Mouse (Mus musculus): ENCODE results near the gene Hyou1. TPM values are rescaled to one million over a fixed set of nuclear protein-coding genes. Genes with fewer than 3 reads are reported as not detected.
A peak's percentile ranks its signal among the peaks of the same experiment; 100 is the strongest.
"Not testable (repeated sequence)": the region's sequence is repeated elsewhere in the genome, so short reads cannot be mapped to it uniquely, and the experiment has no call there.

Gene Hyou1
- polyA plus RNA-seq, 1 experiment from 2014 or later = 42.0 TPM

DNA sequence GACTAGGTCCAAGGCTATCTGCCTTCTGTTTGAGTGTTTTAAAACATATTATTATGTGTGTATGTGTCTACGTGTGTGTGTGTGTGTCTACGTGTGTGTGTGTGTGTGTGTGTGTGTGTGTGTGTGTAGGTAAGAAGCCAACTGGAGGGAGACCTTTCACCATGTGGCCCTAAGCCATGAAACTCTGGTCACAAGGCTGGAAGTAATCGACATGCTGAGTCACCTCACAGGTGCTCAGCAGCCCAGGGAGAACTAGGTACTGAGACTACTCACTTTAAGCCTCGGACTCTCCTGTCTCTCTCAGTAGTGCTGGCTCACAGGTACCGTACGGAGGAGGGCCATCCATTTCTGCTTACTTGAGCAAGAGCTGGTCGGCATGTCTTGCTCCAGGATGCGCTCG is 32.1 kb upstream of the Hyou1 start:
- Histone ChIP-seq H3K4me1 (replicated peaks; ENCODE audit: control insufficient read depth, insufficient read depth, low read length) (peaks cover 16% of the 10 kb centered on the region), H3K4me2 (ENCODE audit: low read depth, low read length) (no peak overlapping the region), H3K27ac (ENCODE audit: low read length) (no peak overlapping the region), H3K27me3 (ENCODE audit: control insufficient read depth, insufficient read depth, low read depth, low read length) (no peaks in the 10 kb centered on the region), H3K4me3 (ENCODE audit: low read length) (no peak overlapping the region), H3K9ac (ENCODE audit: low read length) (no peak overlapping the region), H3K36me3 (ENCODE audit: control insufficient read depth, insufficient read depth, low read length) (peaks cover 40% of the 10 kb centered on the region), H3K9me3 (ENCODE audit: control insufficient read depth, low read length) (no peaks in the 10 kb centered on the region)
- 96% methylated on average over 9 of the region's 9 CpGs for WGBS
- no peak for ATAC-seq (ENCODE audit: low read depth)

DNA sequence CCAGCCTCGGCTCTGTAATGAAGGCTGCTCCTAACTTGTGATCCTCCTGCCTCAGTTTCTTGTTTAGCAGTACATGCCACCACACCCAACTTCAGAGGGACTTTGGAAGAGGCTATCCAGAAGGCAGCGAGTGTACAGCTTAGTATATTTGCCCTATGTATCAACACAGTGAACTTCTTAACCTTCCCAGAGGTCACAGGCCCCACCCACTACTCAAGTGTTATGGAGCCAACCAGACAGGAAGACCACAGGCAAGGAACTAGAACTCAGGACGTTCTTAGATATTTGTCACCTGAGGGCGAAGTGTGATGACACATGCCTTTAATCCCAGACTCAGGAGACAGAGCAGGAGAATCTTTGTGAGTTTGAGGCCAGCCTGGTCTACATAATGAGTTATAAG is 31.7 kb upstream of the Hyou1 start:
- no peaks in the 10 kb centered on the region for H3K27me3 ChIP-seq (ENCODE audit: control insufficient read depth, insufficient read depth, low read depth, low read length)
- no peak overlapping the region for H3K4me2 ChIP-seq (ENCODE audit: low read depth, low read length)
- no peak overlapping the region for H3K27ac ChIP-seq (ENCODE audit: low read length)
- H3K4me1 ChIP-seq (replicated peaks; ENCODE audit: control insufficient read depth, insufficient read depth, low read length) = peaks cover 11% of the 10 kb centered on the region
- no peak overlapping the region for H3K9ac ChIP-seq (ENCODE audit: low read length)
- no peak for ATAC-seq (ENCODE audit: low read depth)
- 77% methylated on average over 4 of the region's 4 CpGs for WGBS
- H3K36me3 ChIP-seq (ENCODE audit: control insufficient read depth, insufficient read depth, low read length) = peaks cover 44% of the 10 kb centered on the region
- no peaks in the 10 kb centered on the region for H3K9me3 ChIP-seq (ENCODE audit: control insufficient read depth, low read length)
- H3K4me3 ChIP-seq (ENCODE audit: low read length) = no peak overlapping the region

DNA sequence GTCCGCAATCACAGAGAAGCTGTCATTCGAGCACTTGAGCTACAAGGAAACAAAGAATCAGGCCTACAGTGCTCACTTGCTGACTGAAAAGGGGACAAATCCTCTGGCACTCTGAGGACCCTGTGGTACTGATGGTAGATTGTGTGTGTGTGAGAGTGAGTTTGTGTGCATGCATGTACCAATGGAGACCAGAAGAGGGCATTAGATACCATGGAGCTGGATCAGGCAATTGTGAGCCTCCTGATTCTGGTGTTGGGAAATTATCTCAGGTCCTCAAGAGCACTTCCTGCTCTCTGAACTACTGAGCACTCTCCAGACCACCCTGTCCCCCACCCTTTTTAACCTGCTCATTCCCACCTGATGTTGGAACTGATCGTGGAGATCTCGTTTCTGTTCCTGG is 30.7 kb upstream of the Hyou1 start:
- WGBS = 98% methylated on average over 4 of the region's 4 CpGs
- no peak for ATAC-seq (ENCODE audit: low read depth)
- H3K36me3 ChIP-seq (ENCODE audit: control insufficient read depth, insufficient read depth, low read length) = peaks cover 52% of the 10 kb centered on the region
- H3K4me2 ChIP-seq (ENCODE audit: low read depth, low read length) = no peak overlapping the region
- H3K27ac ChIP-seq (ENCODE audit: low read length) = no peak overlapping the region
- H3K4me3 ChIP-seq (ENCODE audit: low read length) = no peak overlapping the region
- no peak overlapping the region for H3K9ac ChIP-seq (ENCODE audit: low read length)
- peaks cover 4% of the 10 kb centered on the region; the same call in 1 of the 2 replicates for H3K4me1 ChIP-seq (replicated peaks; ENCODE audit: control insufficient read depth, insufficient read depth, low read length)
- no peaks in the 10 kb centered on the region for H3K9me3 ChIP-seq (ENCODE audit: control insufficient read depth, low read length)
- H3K27me3 ChIP-seq (ENCODE audit: control insufficient read depth, insufficient read depth, low read depth, low read length) = no peaks in the 10 kb centered on the region

GRCm38 (mm10) chr9:44351396-44351795 is 27.9 kb upstream of the Hyou1 start:
- no peak for ATAC-seq (ENCODE audit: low read depth)
- Histone ChIP-seq H3K36me3 (ENCODE audit: control insufficient read depth, insufficient read depth, low read length) (peaks cover 78% of the 10 kb centered on the region), H3K4me3 (ENCODE audit: low read length) (no peak overlapping the region), H3K27ac (ENCODE audit: low read length) (no peak overlapping the region), H3K4me2 (ENCODE audit: low read depth, low read length) (no peak overlapping the region), H3K27me3 (ENCODE audit: control insufficient read depth, insufficient read depth, low read depth, low read length) (no peaks in the 10 kb centered on the region), H3K9me3 (ENCODE audit: control insufficient read depth, low read length) (no peaks in the 10 kb centered on the region), H3K9ac (ENCODE audit: low read length) (no peak overlapping the region), H3K4me1 (replicated peaks; ENCODE audit: control insufficient read depth, insufficient read depth, low read length) (no peaks in the 10 kb centered on the region)
- WGBS = 92% methylated on average over 4 of the region's 4 CpGs

GRCm38 (mm10) chr9:44352337-44352736 is 27.0 kb upstream of the Hyou1 start:
- no peak overlapping the region for H3K27ac ChIP-seq (ENCODE audit: low read length)
- ATAC-seq (ENCODE audit: low read depth) = no peak
- no peak overlapping the region for H3K4me2 ChIP-seq (ENCODE audit: low read depth, low read length)
- no peaks in the 10 kb centered on the region for H3K27me3 ChIP-seq (ENCODE audit: control insufficient read depth, insufficient read depth, low read depth, low read length)
- no peak overlapping the region for H3K4me3 ChIP-seq (ENCODE audit: low read length)
- H3K36me3 ChIP-seq (ENCODE audit: control insufficient read depth, insufficient read depth, low read length) = peaks cover 81% of the 10 kb centered on the region
- H3K4me1 ChIP-seq (replicated peaks; ENCODE audit: control insufficient read depth, insufficient read depth, low read length) = no peaks in the 10 kb centered on the region
- WGBS = 88% methylated on average over 10 of the region's 10 CpGs
- no peak overlapping the region for H3K9ac ChIP-seq (ENCODE audit: low read length)
- H3K9me3 ChIP-seq (ENCODE audit: control insufficient read depth, low read length) = no peaks in the 10 kb centered on the region

DNA sequence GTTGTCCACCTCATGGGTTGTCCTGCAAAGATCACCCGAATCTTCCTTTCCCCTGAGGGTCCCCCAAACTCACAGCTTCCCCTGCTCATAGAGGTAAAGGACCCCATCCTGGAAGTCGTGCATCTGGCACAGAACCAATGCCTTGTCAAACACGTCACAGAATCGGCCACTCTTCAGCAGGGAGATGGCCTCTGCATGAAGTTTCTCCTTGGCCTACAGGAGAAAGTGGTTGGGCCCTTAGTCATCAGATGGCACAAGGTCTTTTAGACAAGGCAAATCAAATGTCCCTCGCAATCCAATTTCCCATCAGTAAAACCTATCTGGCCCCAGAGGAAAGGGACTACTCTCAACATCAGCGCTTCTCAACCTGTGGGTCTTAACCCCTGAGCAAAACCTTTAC is 26.1 kb upstream of the Hyou1 start:
- Histone ChIP-seq H3K36me3 (ENCODE audit: control insufficient read depth, insufficient read depth, low read length) (peaks cover 73% of the 10 kb centered on the region), H3K4me2 (ENCODE audit: low read depth, low read length) (no peak overlapping the region), H3K9ac (ENCODE audit: low read length) (no peak overlapping the region), H3K27me3 (ENCODE audit: control insufficient read depth, insufficient read depth, low read depth, low read length) (no peaks in the 10 kb centered on the region), H3K27ac (ENCODE audit: low read length) (no peak overlapping the region), H3K4me3 (ENCODE audit: low read length) (no peak overlapping the region), H3K4me1 (replicated peaks; ENCODE audit: control insufficient read depth, insufficient read depth, low read length) (no peaks in the 10 kb centered on the region), H3K9me3 (ENCODE audit: control insufficient read depth, low read length) (no peaks in the 10 kb centered on the region)
- 87% methylated on average over 6 of the region's 6 CpGs for WGBS
- ATAC-seq (ENCODE audit: low read depth) = no peak

GRCm38 (mm10) chr9:44357207-44357606 is 22.1 kb upstream of the Hyou1 start:
- H3K4me2 ChIP-seq (ENCODE audit: low read depth, low read length) = no peak overlapping the region
- no peaks in the 10 kb centered on the region for H3K9me3 ChIP-seq (ENCODE audit: control insufficient read depth, low read length)
- H3K27me3 ChIP-seq (ENCODE audit: control insufficient read depth, insufficient read depth, low read depth, low read length) = no peaks in the 10 kb centered on the region
- 70% methylated on average over 4 of the region's 4 CpGs for WGBS
- peaks cover 5% of the 10 kb centered on the region for H3K4me1 ChIP-seq (replicated peaks; ENCODE audit: control insufficient read depth, insufficient read depth, low read length)
- H3K27ac ChIP-seq (ENCODE audit: low read length) = no peak overlapping the region
- H3K9ac ChIP-seq (ENCODE audit: low read length) = no peak overlapping the region
- H3K36me3 ChIP-seq (ENCODE audit: control insufficient read depth, insufficient read depth, low read length) = peaks cover 45% of the 10 kb centered on the region
- H3K4me3 ChIP-seq (ENCODE audit: low read length) = no peak overlapping the region
- no peak for ATAC-seq (ENCODE audit: low read depth)

DNA sequence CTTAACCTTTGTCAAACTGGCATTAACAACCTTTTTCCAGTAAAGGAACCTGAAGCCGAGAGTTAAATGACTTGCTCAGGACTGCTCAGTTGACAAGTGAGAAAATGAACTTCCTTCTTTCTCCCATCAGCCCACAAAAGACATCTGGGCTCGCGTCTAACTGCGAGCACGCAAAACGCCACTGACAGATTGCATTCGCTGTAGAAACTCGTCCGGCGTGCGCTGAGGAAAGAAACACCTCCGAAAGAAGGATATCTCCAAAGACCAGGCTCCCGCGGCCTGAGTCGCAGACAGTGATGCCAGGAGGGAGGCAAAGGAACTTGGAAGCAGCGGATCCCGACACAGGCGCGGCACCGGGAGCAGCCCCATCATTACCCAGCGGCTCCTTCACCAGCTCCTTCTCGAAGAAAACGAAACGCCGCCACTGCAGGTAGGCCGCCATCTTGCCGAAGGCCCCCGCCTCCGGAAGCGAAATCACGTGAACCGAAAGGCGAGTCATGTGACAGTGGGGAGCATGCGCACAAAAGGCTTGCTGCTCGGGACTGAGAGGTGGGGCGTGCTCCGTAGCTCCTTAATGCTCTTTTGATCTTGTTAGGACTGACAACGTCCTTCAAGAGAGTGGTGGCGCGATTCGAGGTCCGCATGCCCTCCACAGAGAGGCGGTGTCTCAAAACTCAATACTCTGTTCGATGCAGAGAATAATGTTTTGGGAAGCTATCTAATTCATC is 17.9 kb upstream of the Hyou1 start, which contains the start of gene Vps11:
Gene Vps11, minus strand, starts transcription at position 481 of the 728 bp plus-strand sequence.
- Histone ChIP-seq H3K27ac (ENCODE audit: low read length) (peak within 1 kb of the TSS; percentile 72), H3K4me1 (replicated peaks; ENCODE audit: control insufficient read depth, insufficient read depth, low read length) (peaks cover 5% of the 10 kb centered on the region), H3K4me2 (ENCODE audit: low read depth, low read length) (peak within 1 kb of the TSS; percentile 81), H3K4me3 (ENCODE audit: low read length) (peak within 1 kb of the TSS; percentile 90), H3K9ac (ENCODE audit: low read length) (peak within 1 kb of the TSS; percentile 85), H3K36me3 (ENCODE audit: control insufficient read depth, insufficient read depth, low read length) (peaks cover 7% of the 10 kb centered on the region), H3K27me3 (ENCODE audit: control insufficient read depth, insufficient read depth, low read depth, low read length) (no peaks in the 10 kb centered on the region), H3K9me3 (ENCODE audit: control insufficient read depth, low read length) (no peaks in the 10 kb centered on the region)
- under 1% methylated on average over 44 of the region's 44 CpGs for WGBS
- ATAC-seq (ENCODE audit: low read depth) = peak; percentile 98

DNA sequence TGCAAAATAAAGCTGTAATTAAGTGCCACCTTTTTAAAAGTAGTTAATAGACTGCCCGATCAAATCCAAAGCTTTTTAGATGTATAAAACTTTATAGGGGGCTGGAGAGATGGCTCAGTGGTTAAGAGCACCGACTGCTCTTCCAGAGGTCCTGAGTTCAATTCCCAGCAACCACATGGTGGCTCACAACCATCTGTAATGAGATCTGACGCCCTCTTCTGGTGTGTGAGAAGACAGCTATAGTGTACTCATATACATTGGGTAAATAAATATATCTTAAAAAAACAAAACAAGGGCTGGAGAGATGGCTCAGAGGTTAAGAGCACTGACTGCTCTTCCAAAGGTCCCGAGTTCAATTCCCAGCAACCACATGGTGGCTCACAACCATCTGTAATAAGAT is 17.4 kb upstream of the Hyou1 start:
- peak; percentile 56 for ATAC-seq (ENCODE audit: low read depth)
- not testable (repeated sequence) for H3K9me3 ChIP-seq (ENCODE audit: control insufficient read depth, low read length); H3K27me3 ChIP-seq (ENCODE audit: control insufficient read depth, insufficient read depth, low read depth, low read length); H3K4me1 ChIP-seq (replicated peaks; ENCODE audit: control insufficient read depth, insufficient read depth, low read length); H3K36me3 ChIP-seq (ENCODE audit: control insufficient read depth, insufficient read depth, low read length)
- H3K9ac ChIP-seq (ENCODE audit: low read length) = peak overlapping the region; percentile 55
- H3K4me2 ChIP-seq (ENCODE audit: low read depth, low read length) = peak overlapping the region; percentile 68
- 35% methylated on average over 4 of the region's 4 CpGs for WGBS
- H3K27ac ChIP-seq (ENCODE audit: low read length) = peak overlapping the region; percentile 43; the same call in 1 of the 2 replicates
- peak overlapping the region; percentile 90 for H3K4me3 ChIP-seq (ENCODE audit: low read length)
